9 mouse cellular contexts compared by ENCODE assay signal in genomic region chr3:87173486-87174085, GRCm38 (mm10). TPM values are rescaled to one million over a fixed set of nuclear protein-coding genes. Genes with fewer than 3 reads are reported as not detected.
DNase-seq lines count a peak whose midpoint lies in the region; ATAC-seq and TF ChIP-seq lines count a peak whose summit lies in the region.
"Had no signal": no experiment of that assay in that cellular context is flagged by ENCODE, and none has a peak within 500 bp of the region (broad histone marks: within the 10 kb centered on the region; RNA-seq: fewer than 3 reads in every experiment).

No protein-coding gene starts in this region.

- H3K27ac ChIP-seq in heart, embryonic 10.5 days = peak overlapping the region; percentile 91
- H3K27ac ChIP-seq in forebrain, embryonic 15.5 days (replicated peaks) = peak overlapping the region; percentile 76
- no peak overlapping the region for H3K27ac ChIP-seq in liver, embryonic 12.5 days

- peak overlapping the region; percentile 75 for H3K9ac ChIP-seq in forebrain, embryonic 15.5 days (replicated peaks)
- peak overlapping the region; percentile 39; the same call in 1 of the 2 replicates for H3K9ac ChIP-seq in liver, embryonic 12.5 days

- peak overlapping the region; percentile 68 for H3K4me3 ChIP-seq in heart, embryonic 10.5 days
- peak overlapping the region; percentile 86 for H3K4me3 ChIP-seq in E14TG2a.4 (replicated peaks; ENCODE audit: low read length)
- peak overlapping the region; percentile 85 for H3K4me3 ChIP-seq in forebrain, embryonic 15.5 days
- H3K4me3 ChIP-seq in liver, embryonic 12.5 days = peak overlapping the region; percentile 55

- H3K9me3 ChIP-seq in heart, embryonic 10.5 days = no peaks in the 10 kb centered on the region
- H3K9me3 ChIP-seq in E14TG2a.4 (ENCODE audit: low read length) = no peaks in the 10 kb centered on the region
- no peaks in the 10 kb centered on the region for H3K9me3 ChIP-seq in forebrain, embryonic 15.5 days
- H3K9me3 ChIP-seq in liver, embryonic 12.5 days (replicated peaks) = no peaks in the 10 kb centered on the region

- peaks cover 59% of the 10 kb centered on the region for H3K4me1 ChIP-seq in heart, embryonic 10.5 days
- H3K4me1 ChIP-seq in E14TG2a.4 (replicated peaks; ENCODE audit: low read depth, low read length) = peaks cover 52% of the 10 kb centered on the region
- peaks cover 55% of the 10 kb centered on the region for H3K4me1 ChIP-seq in forebrain, embryonic 15.5 days
- peaks cover 55% of the 10 kb centered on the region for H3K4me1 ChIP-seq in liver, embryonic 12.5 days

- peak overlapping the region; percentile 66 for H3K4me2 ChIP-seq in forebrain, embryonic 15.5 days (replicated peaks)
- peak overlapping the region; percentile 71 for H3K4me2 ChIP-seq in liver, embryonic 12.5 days

- 1% methylated on average over 8 of the region's 8 CpGs for WGBS in heart, embryonic 10.5 days
- 3% methylated on average over 8 of the region's 8 CpGs for WGBS in forebrain, embryonic 15.5 days
- WGBS in liver, embryonic 12.5 days (ENCODE audit: insufficient replicate concordance) = 8% methylated on average over 8 of the region's 8 CpGs

- no peaks in the 10 kb centered on the region for H3K27me3 ChIP-seq in heart, embryonic 10.5 days (ENCODE audit: insufficient read depth, poor library complexity, severe bottlenecking)
- H3K27me3 ChIP-seq in E14TG2a.4 (ENCODE audit: insufficient read depth, low read length) = peaks cover 30% of the 10 kb centered on the region
- H3K27me3 ChIP-seq in forebrain, embryonic 15.5 days = 0 out of 2 replicates have a peak, but pooled peaks cover 4% of the 10 kb centered on the region
- peaks cover 63% of the 10 kb centered on the region for H3K27me3 ChIP-seq in liver, embryonic 12.5 days (replicated peaks)

- peak; percentile 3; the same call in 1 of the 2 replicates for ATAC-seq in forebrain, embryonic 15.5 days (replicated peaks)
- ATAC-seq in liver, embryonic 12.5 days = no peak

- no peaks in the 10 kb centered on the region for H3K36me3 ChIP-seq in heart, embryonic 10.5 days
- H3K36me3 ChIP-seq in E14TG2a.4 (ENCODE audit: insufficient read depth, low read length) = no peaks in the 10 kb centered on the region
- H3K36me3 ChIP-seq in forebrain, embryonic 15.5 days = no peaks in the 10 kb centered on the region
- no peaks in the 10 kb centered on the region for H3K36me3 ChIP-seq in liver, embryonic 12.5 days

- no peak for TF ChIP-seq CTCF in E14TG2a.4 (conservative IDR thresholded peaks at IDR 0.05; ENCODE audit: low read length)

- DNase-seq in heart, embryonic 10.5 days (ENCODE audit: low spot score) = peak; percentile 74
- no peak for DNase-seq in heart, adult 8-10 months (ENCODE audit: low spot score)
- DNase-seq in natural killer cell, adult 2 months (ENCODE audit: low spot score in 2 of 2) = no peak
- no peak for DNase-seq in spleen, postnatal 14 days (ENCODE audit: low spot score in 2 of 2)
- no peak for DNase-seq in thymus, postnatal 0 days (ENCODE audit: low spot score)

RNA-seq across cellular contexts. Expression of gene Kirrel, which starts 1.0 kb away (rescaled TPM):
- 17.9 and 27.9 TPM in 2 replicates for polyA plus RNA-seq in heart, embryonic 10.5 days (2016; fragmentation: Nextera tagmentation; extraction: Ambion mirVana)
- 1 to 10 TPM; 4.8 to 5.5 (median 5.1) TPM for total RNA-seq in heart, adult 8-10 months (2022)
- polyA plus RNA-seq in forebrain, embryonic 15.5 days (2015; fragmentation: Nextera tagmentation; extraction: Ambion mirVana) = 5.0 and 5.7 TPM in 2 replicates
- polyA plus RNA-seq in liver, embryonic 12.5 days (2016; fragmentation: Nextera tagmentation; extraction: Ambion mirVana) = 2.4 and 2.7 TPM in 2 replicates
- 1.2 and 1.3 TPM in 2 replicates for polyA plus RNA-seq in thymus, postnatal 0 days (2015; fragmentation: Nextera tagmentation; extraction: Ambion mirVana)
- total RNA-seq: CH12.LX had no signal
